Mouse (Mus musculus) stomach, embryonic 15.5 days (tissue): ENCODE data around the gene Sdcbp2. TPM values are rescaled to one million over a fixed set of nuclear protein-coding genes. Genes with fewer than 3 reads are reported as not detected.

Experiments used
- ATAC-seq: fragments of 200-750 bp; cut with Nextera tagmentation; 2 replicates; pipeline ENCODE4 v1.8.0; 2017; ENCODE audit warnings: low read depth, moderate number of reproducible peaks, moderate TSS enrichment; ENCODE audit not compliant: insufficient read depth, low FRiP score
- H3K27ac ChIP-seq: fragments of 300-500 bp; sonication (generic); 2 replicates; pipeline ENCODE4 v1.5.1; 2015; ENCODE audit warnings: mild to moderate bottlenecking, inconsistent platforms
- H3K27me3 ChIP-seq: fragments of 300-500 bp; sonication (generic); replicated peaks from 2 replicates; pipeline ENCODE4 v1.6.1; 2015; ENCODE audit warnings: inconsistent platforms
- H3K36me3 ChIP-seq: fragments of 300-500 bp; sonication (generic); 2 replicates; pipeline ENCODE4 v1.6.1; 2015; ENCODE audit warnings: inconsistent platforms
- H3K4me1 ChIP-seq: fragments of 300-500 bp; sonication (generic); 2 replicates; pipeline ENCODE4 v1.6.1; 2015; ENCODE audit warnings: inconsistent platforms
- H3K4me2 ChIP-seq: fragments of 300-500 bp; sonication (generic); 2 replicates; pipeline ENCODE4 v1.6.1; 2015; ENCODE audit warnings: mild to moderate bottlenecking, inconsistent platforms
- H3K4me3 ChIP-seq: fragments of 300-500 bp; sonication (generic); replicated peaks from 2 replicates; pipeline ENCODE4 v1.5.1; 2015; ENCODE audit warnings: inconsistent platforms
- H3K9ac ChIP-seq: fragments of 300-500 bp; sonication (generic); 2 replicates; pipeline ENCODE4 v1.6.1; 2015; ENCODE audit warnings: inconsistent platforms
- H3K9me3 ChIP-seq: fragments of 300-500 bp; sonication (generic); 2 replicates; pipeline ENCODE4 v1.6.1; 2016; ENCODE audit warnings: inconsistent platforms
- WGBS: fragments of 180-500 bp; shearing (Covaris S2); methylation state at CpG from one replicate; pipeline ENCODE4 v1.1.7; 2015; 5-methylcytosine and 5-hydroxymethylcytosine counted together
- polyA plus RNA-seq: library from polyadenylated mRNA; unstranded; fragments of >200 nt; fragmentation: Nextera tagmentation; extraction: Ambion mirVana; gene quantifications from 2 replicates; pipeline ENCODE4 v1.2.1, GENCODE M21; 2015

Sdcbp2 gene
- polyA plus RNA-seq, 1 experiment from 2014 or later: 19.3 TPM

- Histone ChIP-seq H3K4me1 (peaks cover 8% of the 10 kb centered on the region; the same call in 1 of the 2 replicates), H3K4me2 (no peak overlapping the region), H3K9ac (no peak overlapping the region), H3K27me3 (peaks cover 6% of the 10 kb centered on the region; the same call in 1 of the 2 replicates), H3K9me3 (no peaks in the 10 kb centered on the region), H3K36me3 (no peaks in the 10 kb centered on the region), H3K4me3 (no peak overlapping the region), H3K27ac (no peak overlapping the region)
- WGBS: 31% methylated on average over 2 of the region's 2 CpGs
- no peak for ATAC-seq
These were observed 62.5 kb downstream of the Sdcbp2 start for GRCm38 (mm10) chr2:151634903-151635302.

GRCm38 (mm10) chr2:151635362-151636014 is 63.1 kb downstream of the Sdcbp2 start:
- Histone ChIP-seq H3K27ac (no peak overlapping the region), H3K9me3 (no peaks in the 10 kb centered on the region), H3K4me2 (no peak overlapping the region), H3K36me3 (no peaks in the 10 kb centered on the region), H3K4me3 (no peak overlapping the region), H3K4me1 (peaks cover 8% of the 10 kb centered on the region; the same call in 1 of the 2 replicates), H3K27me3 (peaks cover 6% of the 10 kb centered on the region; the same call in 1 of the 2 replicates), H3K9ac (no peak overlapping the region)
- ATAC-seq: no peak
- WGBS: 50% methylated on average over 9 of the region's 9 CpGs

- 73% methylated on average over 2 of the region's 2 CpGs for WGBS
- no peaks in the 10 kb centered on the region for H3K36me3 ChIP-seq
- ATAC-seq: no peak
- H3K27ac ChIP-seq: no peak overlapping the region
- H3K9me3 ChIP-seq: no peaks in the 10 kb centered on the region
- no peak overlapping the region for H3K9ac ChIP-seq
- H3K4me3 ChIP-seq: no peak overlapping the region
- H3K4me1 ChIP-seq: peaks cover 8% of the 10 kb centered on the region; the same call in 1 of the 2 replicates
- H3K4me2 ChIP-seq: no peak overlapping the region
- H3K27me3 ChIP-seq: peaks cover 6% of the 10 kb centered on the region; the same call in 1 of the 2 replicates
These were observed 63.6 kb downstream of the Sdcbp2 start for GRCm38 (mm10) chr2:151636015-151636402.

Other genes with a start within 250 kb of the Sdcbp2 start
- gene 4921509C19Rik, start 96.5 kb upstream of the Sdcbp2 start, polyA plus RNA-seq: not detected in 2 replicates
- gene Nsfl1c, start 78.4 kb upstream of the Sdcbp2 start, polyA plus RNA-seq: 174 and 201 TPM in 2 replicates
- 586 and 594 TPM in 2 replicates for gene Fkbp1a, start 30.1 kb upstream of the Sdcbp2 start, polyA plus RNA-seq
- gene Snph, start 60.0 kb downstream of the Sdcbp2 start, polyA plus RNA-seq: 1.2 and 1.7 TPM in 2 replicates
- not detected in 2 replicates for gene Rad21l, start 95.9 kb downstream of the Sdcbp2 start, polyA plus RNA-seq
- 1.4 and 1.6 TPM in 2 replicates for gene Tmem74b, start 129.4 kb downstream of the Sdcbp2 start, polyA plus RNA-seq
- gene Psmf1, start 171.6 kb downstream of the Sdcbp2 start, polyA plus RNA-seq: 39.0 and 41.7 TPM in 2 replicates